Mouse (Mus musculus) layer of hippocampus, adult 9-11 months (tissue): Measurements from ENCODE around the gene Psmd2.
"Not testable (repeated sequence)": the region's sequence is repeated elsewhere in the genome, so short reads cannot be mapped to it uniquely, and the experiment has no call there.

Experiments
- DNase-seq: peaks from one replicate; pipeline ENCODE4 v3.0.0; 2022

The Psmd2 gene

DNA sequence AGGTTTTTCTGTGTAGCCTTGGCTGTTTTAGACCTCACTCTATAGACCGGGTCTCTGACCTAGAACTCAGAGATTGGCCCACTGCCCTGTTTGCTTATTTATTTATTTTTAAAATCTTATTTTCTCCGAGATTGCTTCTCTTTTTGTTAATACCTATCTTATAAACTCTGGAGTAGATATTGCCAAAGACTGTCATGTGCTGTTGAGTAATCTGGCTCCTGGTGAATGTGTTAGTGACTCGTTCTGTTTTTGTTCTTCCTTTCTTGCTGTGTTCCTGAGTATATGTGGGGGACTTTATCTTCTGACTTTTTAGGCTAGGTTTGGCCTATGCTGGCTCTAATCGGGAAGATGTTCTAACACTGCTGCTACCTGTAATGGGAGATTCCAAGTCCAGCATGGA, 6.2 kb downstream of the Psmd2 start:
- no peak for DNase-seq

DNA sequence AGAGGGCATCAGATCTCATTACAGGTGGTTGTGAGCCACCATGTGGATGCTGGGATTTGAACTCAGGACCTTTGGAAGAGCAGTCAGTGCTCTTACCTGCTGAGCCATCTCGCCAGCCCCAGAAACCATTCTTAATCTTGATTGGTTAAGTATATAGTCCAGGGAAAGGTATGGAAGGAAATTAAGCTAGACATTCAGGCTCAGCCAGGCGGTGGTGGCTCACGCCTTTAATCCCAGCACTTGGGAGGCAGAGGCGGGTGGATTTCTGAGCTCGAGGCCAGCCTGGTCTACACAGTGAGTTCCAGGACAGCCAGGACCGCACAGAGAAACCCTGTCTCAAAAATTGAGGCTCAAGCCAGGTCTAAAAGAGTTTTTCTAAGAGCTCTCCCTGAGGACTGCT, 16.6 kb downstream of the Psmd2 start, which contains the start of gene Eif4g1:
Gene Eif4g1 (plus strand): TSS at position 301 of the 400 bp plus-strand sequence.
- DNase-seq = not testable (repeated sequence)

- DNase-seq = no peak
These were observed 18.8 kb downstream of the Psmd2 start for GRCm38 (mm10) chr16:20670291-20670690.

GRCm38 (mm10) chr16:20671886-20672285, 20.4 kb downstream of the Psmd2 start:
- DNase-seq = no peak

DNA sequence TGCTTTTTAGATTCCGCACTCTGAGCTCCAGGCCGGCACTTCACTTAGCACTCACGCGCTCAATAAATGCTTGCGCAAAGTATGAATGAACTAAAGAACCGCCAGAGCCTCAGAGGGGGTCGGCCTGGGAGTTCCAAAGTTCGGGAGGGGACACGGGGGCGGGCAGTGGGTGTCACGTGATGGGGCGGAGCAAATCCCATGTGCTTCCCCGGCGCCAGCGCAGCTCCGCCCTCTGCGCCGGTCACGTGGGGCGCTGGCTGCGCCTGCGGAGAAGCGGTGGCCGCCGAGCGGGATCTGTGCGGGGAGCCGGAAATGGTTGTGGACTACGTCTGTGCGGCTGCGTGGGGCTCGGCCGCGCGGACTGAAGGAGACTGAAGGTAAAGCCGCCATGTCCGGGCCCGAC, 21.0 kb downstream of the Psmd2 start:
- peak; percentile 96 for DNase-seq

GRCm38 (mm10) chr16:20672965-20673705, 21.7 kb downstream of the Psmd2 start:
- peak; percentile 32 for DNase-seq

DNA sequence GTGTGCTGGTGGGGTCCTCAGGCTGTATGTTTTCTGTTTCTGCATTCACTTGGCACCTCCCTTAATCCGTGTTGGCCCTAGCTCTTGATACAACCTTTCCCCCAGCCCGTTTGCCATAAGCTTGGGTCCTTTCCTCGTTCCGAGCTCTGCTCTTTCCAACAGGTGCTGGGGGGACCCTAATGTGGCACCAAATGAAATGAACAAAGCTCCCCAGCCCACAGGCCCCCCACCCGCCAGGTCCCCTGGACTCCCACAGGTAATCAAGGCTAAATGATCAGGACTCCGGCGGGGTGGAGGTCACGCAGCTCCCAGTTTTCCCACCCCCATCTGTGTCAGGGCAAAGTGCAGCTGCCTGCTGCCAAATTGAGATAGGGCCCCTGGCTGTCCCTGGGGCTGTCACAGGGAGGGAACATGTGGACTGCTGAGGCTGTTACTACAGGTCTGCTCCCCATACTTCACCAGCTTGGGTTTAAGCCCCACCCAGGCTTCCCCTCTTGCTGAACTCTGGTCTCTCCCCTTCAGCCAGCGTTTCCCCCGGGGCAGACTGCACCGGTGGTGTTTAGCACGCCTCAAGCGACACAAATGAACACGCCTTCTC, 22.4 kb downstream of the Psmd2 start:
- DNase-seq = no peak

DNA sequence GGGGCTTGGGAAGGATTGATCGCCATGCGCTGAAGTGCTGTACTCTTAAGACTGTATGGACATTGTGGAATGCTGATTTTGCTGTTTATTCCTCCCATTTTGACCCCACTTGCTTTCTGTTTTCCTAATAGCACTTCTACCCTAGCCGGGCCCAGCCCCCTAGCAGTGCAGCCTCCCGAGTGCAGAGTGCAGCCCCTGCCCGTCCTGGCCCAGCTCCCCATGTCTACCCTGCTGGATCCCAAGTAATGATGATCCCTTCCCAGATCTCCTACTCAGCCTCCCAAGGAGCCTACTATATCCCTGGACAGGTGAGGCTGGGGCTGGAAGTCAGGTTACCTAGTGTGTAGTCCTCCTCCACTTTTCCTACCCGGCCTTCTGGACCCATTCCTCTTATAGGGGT, 23.8 kb downstream of the Psmd2 start:
- DNase-seq = no peak

DNA sequence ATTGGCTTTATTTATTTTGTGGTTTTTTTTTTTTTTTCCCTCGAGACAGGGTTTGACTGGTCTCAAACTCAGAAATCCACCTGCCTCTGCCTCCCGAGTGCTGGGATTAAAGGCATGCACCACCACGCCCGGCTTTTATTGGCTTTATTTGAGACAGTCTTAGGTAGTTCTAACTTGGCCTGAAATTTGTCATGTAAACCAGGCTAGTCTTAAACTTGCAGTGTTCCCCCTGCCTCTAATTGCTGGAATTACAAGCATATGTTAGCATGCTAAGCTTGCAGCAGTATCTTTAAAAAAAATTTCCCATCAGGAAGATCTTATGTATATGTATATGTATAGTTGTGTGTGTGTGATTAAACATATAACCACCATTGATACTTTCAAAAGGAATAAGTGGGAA, 25.2 kb downstream of the Psmd2 start:
- DNase-seq = no peak

DNA sequence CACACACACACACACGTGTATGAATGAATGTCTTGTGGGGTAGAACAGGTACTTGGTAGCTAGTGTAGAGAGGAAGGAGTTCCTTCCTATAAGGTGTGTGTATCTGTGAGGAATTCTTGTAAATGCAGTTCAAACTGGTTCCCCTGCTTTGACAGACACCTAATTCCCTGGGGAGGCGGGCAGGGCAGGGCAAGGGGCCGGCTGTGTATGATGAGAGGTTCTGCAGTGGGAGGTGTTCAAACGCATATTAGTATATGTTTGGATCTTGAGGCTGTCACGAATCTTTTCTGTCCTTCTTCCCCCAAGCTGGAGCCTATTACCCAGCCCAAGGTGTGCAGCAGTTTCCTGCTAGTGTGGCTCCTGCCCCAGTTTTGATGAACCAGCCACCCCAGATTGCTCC, 25.9 kb downstream of the Psmd2 start:
- no peak for DNase-seq

DNA sequence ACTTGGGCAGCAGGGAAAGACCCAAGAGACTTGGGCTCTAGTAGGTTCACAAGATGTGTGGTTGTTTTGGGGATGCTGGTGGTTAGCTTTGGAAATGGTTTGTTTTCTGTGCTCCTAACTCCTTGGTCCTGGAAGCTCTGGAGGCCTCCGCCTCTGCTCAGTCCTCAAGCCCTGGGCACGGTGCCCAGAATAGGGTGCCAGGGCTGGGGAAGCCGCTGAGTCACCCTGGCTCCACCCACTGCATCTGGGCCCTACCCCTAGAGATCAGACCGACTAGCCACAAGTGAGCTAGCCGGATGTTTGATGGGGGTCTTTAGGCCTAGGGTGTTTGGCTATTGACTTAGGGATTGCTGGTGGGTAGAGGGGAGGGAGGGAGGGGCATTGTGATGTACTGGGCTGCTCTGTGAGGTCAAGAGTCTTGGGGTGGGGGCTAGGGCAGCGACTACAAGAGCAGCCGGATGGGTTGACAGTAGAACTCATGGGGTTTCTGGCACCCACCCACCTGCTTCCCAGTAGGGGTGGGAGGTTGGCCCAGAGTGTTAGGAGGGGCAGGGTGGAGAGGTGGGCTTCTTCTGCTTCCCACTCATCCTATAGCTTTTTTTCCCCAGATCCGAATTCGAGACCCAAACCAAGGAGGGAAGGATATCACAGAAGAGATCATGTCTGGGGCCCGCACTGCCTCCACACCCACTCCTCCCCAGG, 26.7 kb downstream of the Psmd2 start:
- peak; percentile 86 for DNase-seq

DNA sequence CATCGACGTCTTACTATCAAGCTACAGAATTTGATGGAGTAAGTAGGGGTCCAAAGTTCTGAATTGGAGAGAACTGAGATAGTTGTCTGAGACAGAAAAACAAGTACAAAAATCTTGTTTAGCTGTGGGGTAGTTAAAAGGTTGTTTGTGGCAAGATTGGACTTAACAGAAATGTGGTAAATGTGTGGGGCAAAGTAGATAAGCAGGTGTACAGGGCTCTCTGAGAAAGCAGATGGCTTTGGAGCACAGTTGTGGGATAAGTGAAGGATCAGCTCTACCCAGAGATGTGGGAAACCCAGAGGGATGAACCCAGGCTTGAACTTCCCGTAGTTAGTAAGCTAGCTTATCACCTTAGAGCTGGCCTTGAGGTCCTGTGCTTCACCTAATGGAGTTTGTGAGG, 39.3 kb downstream of the Psmd2 start:
- DNase-seq = no peak

DNA sequence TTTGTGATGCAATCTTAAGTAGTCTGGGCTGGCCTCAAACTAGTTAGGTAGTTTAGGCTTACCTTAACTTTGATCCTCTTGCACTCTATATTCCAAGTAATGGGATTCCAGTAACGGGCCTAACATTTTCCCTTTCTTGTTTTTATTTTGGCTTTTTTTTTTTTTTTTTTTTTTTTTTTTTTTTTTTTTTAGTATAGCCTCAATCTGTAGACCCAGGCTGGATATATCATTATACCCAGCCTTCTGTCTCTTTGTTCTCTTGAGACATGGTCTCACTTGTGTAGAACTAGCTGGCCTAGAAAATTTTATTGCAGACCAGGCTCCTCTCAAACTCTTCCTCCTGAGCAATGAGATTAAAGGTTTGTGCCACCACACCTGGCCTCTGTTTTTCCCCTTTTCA, 40.2 kb downstream of the Psmd2 start:
- no peak for DNase-seq

DNA sequence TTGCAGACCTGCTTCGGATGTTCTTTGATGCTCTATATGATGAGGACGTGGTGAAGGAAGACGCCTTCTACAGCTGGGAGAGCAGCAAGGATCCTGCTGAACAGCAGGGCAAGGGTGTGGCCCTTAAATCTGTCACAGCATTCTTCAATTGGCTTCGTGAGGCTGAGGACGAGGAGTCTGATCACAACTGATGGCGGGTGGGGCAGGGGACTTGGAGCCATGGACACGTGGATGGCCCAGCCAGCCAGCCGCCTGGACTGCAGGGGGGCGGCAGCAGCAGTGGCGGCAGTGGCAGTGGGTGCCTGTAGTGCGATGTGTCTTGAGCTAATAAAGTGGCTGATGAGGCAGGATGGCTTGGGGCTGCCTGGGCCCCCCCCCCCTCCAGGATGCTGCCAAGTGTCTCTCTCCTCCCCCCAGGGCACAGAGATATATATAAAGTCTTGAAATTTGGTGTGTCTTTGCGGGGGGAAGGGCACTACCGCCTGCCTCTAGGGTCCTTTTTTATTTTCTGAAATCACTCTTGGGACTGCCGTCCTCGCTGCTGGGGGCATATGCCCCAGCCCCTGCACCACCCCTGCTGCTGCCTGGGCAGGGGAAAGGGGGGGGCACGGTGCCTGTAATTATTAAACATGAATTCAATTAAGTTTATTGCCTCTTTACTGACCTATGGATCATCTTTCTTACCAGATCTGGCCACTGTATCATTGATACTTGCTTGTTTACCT, 41.0 kb downstream of the Psmd2 start:
- no peak for DNase-seq

- peak; percentile 97 for DNase-seq
These were observed 41.8 kb downstream of the Psmd2 start, which contains the start of gene Fam131a for GRCm38 (mm10) chr16:20693111-20693701. TSS of gene Fam131a (plus strand) at chr16:20693241.

- DNase-seq = peak; percentile 90
These were observed 43.3 kb downstream of the Psmd2 start for GRCm38 (mm10) chr16:20694781-20695180.

DNA sequence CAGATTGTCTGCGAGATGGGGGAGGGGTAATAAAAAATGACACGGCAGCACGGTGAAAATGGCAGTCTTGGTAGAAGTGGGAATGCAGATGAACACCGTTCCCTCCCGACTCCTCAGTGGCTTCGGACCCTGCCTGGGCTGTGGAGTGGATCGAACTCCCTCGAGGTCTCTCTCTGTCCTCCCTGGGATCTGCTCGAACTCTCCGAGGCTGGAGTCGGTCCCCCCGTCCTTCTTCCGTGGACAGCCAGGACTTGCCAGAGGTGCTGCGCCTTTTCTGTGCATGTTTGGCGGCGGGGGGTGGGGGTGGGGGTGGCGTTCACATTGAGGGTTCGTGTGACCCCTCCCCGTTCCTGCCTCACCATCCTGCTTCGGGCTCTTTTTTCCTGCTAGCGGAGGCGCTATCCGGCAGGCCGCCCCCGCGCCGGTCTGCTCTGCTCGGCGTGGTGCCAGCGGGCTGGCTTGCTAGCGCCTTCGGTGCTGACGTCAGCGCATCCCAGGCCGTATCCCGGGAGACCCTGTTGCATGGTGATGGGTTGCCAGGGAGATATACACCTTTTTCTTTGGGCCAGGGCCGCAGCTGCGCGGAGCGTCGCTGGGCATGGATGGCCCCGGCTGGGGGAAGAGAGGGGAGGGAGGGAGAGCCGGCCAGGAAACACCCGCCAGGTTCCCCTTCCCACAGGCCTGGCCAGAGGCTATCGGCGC, 44.3 kb downstream of the Psmd2 start:
- DNase-seq = peak; percentile 98

GRCm38 (mm10) chr16:20699266-20699665, 47.8 kb downstream of the Psmd2 start:
- DNase-seq = no peak

DNA sequence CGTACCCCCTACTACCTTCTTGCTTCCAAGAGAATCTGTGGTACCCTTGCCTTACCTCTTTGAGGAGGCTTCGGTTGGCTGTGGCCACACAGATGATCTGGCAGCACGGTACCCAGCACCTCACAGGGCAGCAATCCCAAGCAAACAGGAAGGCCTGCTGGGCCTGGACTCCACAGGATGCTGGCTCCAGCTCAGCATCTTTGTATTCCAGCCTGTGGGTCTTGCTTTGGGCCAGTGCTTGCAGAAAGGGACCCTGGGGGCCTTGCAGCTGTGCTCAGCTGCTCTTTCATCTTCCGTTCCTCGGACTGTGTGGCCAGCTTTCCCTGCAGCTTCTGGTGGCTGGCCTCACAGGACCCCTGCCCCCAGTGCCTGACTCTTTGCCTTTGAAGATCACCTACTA, 48.6 kb downstream of the Psmd2 start:
- DNase-seq = no peak

- no peak for DNase-seq
These were observed 49.9 kb downstream of the Psmd2 start for GRCm38 (mm10) chr16:20701316-20701715.

GRCm38 (mm10) chr16:20701729-20702521, 50.5 kb downstream of the Psmd2 start:
- DNase-seq = no peak
